ENCODE assay signal across 25 mouse cellular contexts in genomic region chr16:25054304-25054703, GRCm38 (mm10).
"Had no signal": no experiment of that assay in that cellular context is flagged by ENCODE, and none has a peak within 500 bp of the region (broad histone marks: within the 10 kb centered on the region; RNA-seq: fewer than 3 reads in every experiment).

No protein-coding gene starts in this region.

- H3K9ac ChIP-seq: heart, embryonic 12.5 days; hindbrain, embryonic 12.5 days; hindbrain, embryonic 14.5 days; intestine, embryonic 15.5 days; limb, embryonic 13.5 days; limb, embryonic 15.5 days; liver, embryonic 12.5 days; liver, embryonic 14.5 days had no signal

- H3K4me3 ChIP-seq: gastrocnemius, adult 2 months; heart, embryonic 10.5 days; heart, embryonic 12.5 days; hindbrain, embryonic 10.5 days; hindbrain, embryonic 12.5 days; intestine, embryonic 15.5 days; limb, embryonic 13.5 days; limb, embryonic 15.5 days; liver, embryonic 12.5 days had no signal

- H3K4me2 ChIP-seq: heart, embryonic 12.5 days; hindbrain, embryonic 12.5 days; hindbrain, embryonic 14.5 days; intestine, embryonic 15.5 days; limb, embryonic 13.5 days; limb, embryonic 15.5 days; liver, embryonic 12.5 days had no signal

- DNase-seq: gastrocnemius, adult 2 months; gastrocnemius, postnatal 10 days; gastrocnemius, postnatal 25 days; heart, adult 18-20 months; heart, postnatal 10 days; heart, postnatal 4 days; kidney, adult 18-20 months; kidney, postnatal 10 days; kidney, postnatal 4 days; layer of hippocampus, adult 9-11 months; layer of hippocampus, postnatal 36 days; left cerebral cortex, postnatal 4 days had no signal

- ATAC-seq: hindbrain, embryonic 16.5 days; inflammation-experienced regulatory T-cells, adult 6 months; intestine, embryonic 15.5 days; intestine, postnatal 0 days; liver, embryonic 12.5 days had no signal

- H3K27me3 ChIP-seq: heart, embryonic 12.5 days; intestine, embryonic 15.5 days; limb, embryonic 13.5 days; limb, embryonic 15.5 days had no signal

- H3K9me3 ChIP-seq: heart, embryonic 10.5 days; heart, embryonic 12.5 days; hindbrain, embryonic 10.5 days; hindbrain, embryonic 12.5 days; intestine, embryonic 15.5 days; limb, embryonic 13.5 days; limb, embryonic 15.5 days; liver, embryonic 12.5 days had no signal

- H3K27ac ChIP-seq: gastrocnemius, adult 2 months; heart, embryonic 10.5 days; hindbrain, embryonic 10.5 days; hindbrain, embryonic 12.5 days; hindbrain, embryonic 14.5 days; intestine, embryonic 15.5 days; limb, embryonic 13.5 days; limb, embryonic 15.5 days; liver, embryonic 12.5 days; liver, embryonic 14.5 days had no signal

- H3K36me3 ChIP-seq: heart, embryonic 10.5 days; heart, embryonic 12.5 days; hindbrain, embryonic 10.5 days; hindbrain, embryonic 12.5 days; intestine, embryonic 15.5 days; limb, embryonic 13.5 days; limb, embryonic 15.5 days; liver, embryonic 12.5 days had no signal
